Mouse (Mus musculus) thymus, postnatal 10 days (tissue): ENCODE data around the gene Nhlh1.

Experiments
- DNase-seq, 2 experiments: peaks; one replicate each; pipeline ENCODE4 v3.0.0; 2021; ENCODE audit warnings: low spot score in 2 of 2

The Nhlh1 gene

DNA sequence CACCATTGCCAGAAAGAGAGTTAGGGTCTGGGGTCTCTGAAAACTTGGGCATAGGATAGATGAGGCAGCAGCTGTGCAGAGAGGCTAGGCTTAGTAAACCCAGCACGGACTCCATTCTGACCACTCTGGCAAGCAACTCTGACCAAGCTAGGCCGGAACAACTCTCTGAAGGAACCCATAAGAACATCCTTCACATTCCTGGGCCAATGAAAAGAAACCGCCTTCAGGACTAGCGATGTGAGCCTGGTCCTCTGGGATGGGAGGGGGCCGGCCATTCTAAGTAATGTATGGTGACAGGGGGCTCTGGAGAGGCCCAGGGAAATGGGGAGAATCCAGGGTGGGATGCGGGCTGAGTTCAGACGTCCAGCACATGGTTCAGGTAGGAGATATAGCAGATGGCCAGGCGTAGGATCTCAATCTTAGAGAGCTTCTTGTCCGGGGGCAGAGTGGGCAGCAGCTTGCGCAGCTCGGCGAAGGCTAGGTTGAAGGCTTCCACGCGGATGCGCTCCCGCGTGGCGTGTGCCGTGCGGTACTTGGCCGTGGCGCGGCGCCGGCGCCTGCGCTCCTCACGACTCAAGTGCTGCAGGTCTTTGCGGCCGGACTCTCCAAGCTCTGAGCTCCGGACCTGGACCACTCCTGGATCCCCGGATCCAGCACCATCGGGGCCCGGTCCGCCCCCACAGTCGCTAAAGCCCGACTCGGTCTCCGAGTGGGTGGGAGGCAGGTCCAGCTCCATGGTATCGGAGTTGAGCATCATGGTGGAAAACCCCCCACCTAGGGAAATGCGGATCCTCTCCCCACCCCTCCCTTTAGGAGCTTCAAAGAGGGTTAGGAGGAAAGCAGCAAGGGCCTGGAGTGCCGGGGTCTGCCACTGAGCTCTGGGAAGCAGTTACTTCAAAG is 3.6 kb downstream of the Nhlh1 start:
- no peak for DNase-seq

DNA sequence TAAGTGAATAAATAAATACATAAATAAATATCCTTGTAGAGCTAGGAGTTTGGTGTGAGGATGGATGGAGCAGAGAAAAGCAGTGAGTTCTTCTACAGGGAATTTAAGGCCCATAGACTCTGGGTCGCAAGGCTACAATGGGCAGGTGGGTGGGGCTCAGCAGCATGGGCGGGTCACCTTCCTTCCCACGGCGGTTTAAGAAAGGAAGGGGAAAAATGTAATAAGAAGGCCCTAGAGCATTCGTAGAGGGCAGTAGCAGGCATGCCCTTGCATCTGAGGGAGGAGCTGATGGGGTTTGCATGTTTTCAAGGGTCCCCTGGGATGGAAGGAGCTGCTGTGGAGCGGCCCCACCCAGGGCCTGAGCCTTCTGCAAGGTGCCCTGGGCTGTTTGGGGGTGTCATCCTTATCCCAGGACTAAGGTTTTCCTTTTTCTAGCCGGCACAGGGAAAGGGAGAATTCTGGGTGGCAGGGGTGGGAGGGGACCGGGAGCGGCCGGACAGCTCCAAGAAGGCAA is 4.5 kb downstream of the Nhlh1 start:
- DNase-seq = no peak

DNA sequence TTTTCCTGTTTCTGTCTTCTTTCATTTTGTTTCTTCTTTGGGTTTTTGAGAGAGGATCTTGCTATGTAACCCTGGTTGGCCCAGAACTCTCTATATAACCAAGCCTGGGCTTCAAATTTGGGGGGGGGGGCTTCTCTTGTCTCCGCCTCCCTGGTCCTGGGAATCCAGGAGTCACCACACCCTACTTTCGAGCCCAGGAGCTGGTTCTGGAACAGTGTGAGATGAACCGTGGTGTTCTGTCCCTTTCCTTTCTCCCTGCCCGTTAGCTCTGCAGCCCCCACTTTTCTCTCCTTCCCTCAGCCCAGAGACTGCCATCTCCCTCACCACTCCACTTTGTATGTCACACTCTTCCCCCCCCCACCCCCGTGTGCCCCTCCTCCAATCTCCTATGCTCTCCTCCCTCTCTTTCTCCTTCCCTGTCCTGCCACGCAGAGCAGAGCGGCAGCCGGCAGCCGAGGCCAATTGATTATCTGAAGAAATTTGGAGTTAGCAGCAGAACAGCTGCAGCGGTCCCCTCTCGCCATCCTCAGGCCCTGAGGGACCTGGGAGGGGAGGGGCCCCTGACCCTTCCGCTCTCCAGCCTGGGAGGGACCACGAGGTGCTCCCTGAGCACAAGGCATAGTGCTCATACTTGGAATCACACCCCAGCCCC is 8.1 kb downstream of the Nhlh1 start:
- DNase-seq = no peak

DNA sequence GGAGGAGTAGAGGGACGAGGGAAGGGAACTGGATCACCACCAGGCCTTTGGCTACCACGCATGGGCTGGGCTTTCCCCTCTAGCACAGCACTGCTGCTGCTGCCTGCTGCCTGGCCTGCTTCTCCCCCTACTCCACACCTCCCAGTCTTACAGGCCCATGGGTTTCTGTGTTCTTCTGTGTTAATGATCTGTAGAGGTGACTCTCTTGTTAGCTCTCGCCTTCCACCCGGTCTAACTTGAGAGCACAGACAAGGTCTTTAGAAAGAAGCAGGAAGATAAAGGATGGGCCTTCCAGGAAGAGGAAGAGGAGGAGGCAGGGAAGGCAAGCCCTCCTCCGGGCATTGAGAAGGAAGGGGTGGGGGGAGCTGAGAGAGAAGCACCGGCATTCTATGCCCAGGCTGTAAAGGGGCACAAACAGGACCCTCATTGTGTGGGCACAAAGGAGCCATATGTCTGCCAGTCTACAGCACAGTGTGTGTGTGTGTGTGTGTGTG is 9.1 kb downstream of the Nhlh1 start:
- no peak for DNase-seq

DNA sequence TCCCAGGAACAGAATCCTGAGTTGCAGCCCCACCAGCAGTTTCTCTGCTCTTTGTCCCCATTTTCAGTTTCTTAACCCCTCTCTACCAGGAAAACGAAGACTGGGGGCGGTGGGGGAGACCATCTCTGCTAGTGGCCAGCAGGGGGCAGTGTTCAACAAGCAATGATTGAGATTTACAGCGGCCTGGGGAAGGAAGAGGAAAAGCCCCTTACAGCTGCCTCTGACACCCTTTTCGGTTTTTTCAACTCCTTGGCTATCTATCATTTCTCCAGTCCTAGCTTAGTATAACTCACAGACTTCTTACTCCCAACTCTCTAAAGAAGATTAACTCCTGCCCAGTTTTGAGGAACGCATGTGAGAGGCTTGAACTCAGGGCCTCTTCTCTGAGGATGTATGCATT is 10.4 kb downstream of the Nhlh1 start:
- DNase-seq = peak; percentile 60 to 83

DNA sequence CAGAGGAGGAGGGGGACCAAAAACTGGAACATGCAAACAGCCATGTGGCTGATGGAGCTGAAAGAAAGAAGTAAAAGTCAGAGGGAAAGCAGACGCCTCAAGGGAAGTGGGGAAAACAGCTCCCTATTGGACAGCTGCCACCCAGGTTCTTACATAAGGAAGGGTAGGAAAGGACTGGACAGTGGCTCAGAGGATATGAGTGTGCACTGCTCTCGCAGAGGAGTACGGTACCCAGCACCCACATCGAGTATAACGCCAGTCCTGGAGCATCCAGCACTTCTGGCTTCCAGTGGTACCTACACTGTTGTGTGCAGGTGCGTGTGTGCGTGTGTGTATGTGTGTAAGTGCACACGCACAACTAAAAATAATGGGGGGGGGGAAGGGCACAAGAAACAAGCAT is 11.0 kb downstream of the Nhlh1 start:
- DNase-seq = no peak

DNA sequence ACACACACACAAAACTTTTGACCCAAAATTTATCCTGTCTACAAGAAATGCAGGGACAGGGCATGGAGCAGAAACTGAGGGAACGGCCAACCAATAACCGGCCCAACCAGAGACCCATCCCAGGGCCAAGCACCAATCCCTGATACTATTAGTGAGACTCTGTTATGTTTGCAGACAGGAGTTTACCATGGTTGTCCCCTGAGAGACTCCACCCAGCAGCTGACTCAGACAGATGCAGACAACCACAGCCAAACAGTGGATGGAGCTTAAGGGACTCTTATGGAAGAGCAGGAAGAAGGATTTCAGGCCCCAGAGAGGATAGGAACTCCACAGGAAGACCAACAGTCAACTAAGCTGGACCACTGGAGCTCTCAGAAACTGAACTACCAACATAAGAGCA is 27.5 kb downstream of the Nhlh1 start:
- DNase-seq = no peak

DNA sequence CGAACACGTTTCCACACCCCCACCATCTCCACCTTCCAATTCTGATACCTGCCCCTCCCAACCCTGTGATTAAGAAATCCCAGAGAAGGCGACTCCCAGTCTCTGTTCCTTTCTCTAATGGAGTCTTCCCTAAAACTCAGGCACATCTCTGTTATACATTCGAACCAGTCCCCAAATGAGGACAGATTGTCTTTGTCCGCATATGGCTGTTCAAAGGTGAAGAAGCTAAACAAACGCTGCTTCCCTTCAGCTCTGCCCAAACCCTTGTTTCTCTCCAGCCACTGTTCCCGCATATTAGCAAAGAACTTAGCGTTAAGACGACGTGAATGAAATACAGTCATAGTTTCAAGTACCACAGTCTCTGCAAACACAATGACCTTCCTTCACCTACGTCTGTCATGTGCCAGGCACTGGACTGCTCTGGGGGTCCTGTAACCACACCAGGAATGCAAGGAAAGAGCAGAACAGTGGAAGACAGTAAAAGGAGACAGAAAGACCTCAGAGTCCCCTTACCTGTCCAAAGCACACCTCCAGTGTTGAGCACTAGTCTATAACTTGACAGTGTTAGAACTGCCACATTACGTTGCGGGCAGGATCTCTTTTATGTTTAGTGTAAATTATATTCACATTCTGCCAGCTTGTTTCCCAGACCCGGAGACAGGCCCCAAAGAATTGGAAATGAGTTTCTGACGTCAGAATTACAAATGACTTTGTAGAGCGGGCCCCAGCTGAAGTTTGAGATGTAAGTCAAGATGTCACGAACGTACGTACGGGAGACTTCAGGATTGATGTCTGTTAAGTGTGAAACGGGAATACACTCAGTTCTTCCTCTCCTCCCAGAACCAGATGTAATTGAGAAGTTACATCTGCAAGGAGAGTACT is 28.7 kb downstream of the Nhlh1 start, which contains the start of gene Vangl2:
TSS of gene Vangl2 (minus strand) at position 51 of the 882 bp plus-strand sequence.
- no peak for DNase-seq

DNA sequence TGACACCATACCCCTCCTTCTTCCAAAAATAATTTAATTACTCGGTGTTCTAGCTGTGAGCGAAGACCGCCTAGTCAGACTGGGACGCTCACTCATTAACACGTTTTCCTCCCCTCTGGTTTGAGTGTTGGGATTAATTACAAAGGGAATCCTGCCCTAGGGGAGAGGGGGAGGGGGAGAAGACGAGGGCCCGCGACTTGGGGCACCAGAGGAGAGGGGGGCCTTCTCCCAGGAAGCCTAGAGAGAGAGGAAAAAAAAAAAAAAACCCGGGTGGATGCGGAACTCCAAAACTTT is 29.6 kb downstream of the Nhlh1 start:
- DNase-seq = no peak

DNA sequence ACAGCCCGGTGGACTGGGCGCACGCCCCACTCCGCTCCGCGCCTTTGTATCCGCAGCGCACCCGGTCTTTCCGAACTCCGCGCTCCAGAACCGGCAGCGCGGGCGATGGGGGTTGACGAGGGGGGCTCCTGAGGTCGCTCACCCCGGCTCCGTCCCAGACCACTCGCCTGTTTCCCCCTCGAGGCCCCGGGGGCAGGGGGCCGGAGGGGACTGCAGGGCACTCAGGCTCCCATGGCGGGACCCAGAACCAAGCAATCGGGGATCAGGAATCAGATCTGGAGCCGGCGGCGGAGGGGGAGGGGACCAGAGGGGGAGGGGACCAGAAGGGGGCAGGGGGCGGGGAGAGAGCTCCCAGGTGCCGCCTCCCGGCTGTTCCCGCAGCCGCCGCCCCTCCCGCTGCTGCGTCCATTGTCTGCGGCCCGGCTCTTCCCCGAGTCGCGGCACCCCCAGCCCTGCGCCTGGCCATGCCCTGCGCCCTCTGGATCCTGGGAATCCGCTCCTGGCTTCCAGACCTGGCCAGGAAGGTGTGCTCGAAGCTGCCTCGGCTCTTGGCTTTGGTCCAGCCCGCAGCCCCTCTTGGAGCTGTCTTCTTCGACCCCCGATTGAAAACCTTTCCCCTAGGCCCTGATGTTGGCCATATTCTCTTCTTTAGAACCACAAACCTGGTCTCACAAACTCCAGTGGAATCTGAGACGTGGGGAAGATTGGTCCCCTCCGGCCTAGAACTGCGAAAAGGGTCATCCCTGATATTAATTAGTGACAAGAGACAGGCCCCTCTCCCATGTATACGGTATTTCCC is 30.2 kb downstream of the Nhlh1 start:
- DNase-seq = peak; percentile 77 to 96

DNA sequence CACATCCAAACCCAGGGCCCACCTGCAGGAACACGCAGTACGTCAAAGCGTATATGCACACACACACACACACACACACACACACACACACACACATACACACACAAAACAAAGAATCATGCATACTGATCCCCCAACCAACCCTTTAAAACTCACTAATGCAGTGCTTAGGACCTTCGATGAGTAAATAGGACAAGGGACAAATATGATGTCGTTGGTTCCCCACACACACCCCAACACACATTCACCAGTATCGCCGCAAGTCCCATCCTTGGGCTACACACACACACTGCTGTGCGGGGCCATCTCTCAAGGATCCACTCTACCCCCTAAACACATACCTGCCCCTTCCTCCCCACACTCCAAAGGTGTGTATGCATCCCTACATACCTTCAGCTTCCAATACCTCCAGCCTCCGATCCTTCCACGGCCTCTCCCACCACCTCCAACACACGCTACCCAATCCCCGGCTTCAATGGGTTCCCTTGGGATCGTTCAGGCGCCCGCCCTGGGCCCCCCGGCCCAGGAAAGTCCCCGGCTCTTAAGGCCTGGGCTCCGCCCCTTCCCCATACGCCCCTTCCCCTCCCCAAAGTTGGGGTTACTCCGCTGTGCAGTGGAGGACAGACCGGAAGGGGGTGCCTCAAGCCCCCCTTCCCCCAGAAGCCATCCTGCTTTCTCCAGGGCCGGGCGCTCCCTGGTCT is 31.0 kb downstream of the Nhlh1 start:
- DNase-seq = peak; percentile 60 to 61

DNA sequence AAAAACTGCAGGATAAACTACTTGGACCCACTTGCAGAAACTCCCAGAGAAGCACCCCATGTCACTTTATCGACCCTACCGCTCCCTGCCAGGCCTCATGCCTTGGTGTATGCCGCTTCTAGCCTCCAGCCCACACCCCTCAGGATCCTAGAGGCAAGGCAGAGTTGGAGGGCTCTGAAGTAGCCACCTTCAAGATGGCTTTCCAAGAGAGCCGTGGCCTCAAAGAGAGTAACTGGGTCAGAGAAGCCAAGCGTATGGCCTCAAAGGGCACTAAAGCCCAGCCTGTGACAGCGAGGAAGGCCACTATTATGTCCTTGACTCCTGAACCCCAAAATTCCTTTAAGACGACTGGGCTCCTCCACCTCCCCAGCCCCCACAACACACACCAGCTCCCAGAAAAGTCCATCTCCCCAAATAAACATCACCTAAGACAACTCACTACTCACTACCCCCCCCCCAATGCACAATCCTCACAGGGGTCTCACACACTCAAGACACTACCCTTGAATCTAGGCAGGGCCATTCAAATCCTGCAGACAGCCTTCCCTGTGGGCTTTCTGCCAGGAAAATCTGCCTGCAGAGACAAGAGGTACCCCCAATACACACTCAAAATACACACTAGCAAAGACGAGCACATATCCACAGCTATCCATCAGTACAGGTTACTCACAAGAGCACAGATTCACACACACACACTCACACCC is 32.0 kb downstream of the Nhlh1 start:
- no peak for DNase-seq

DNA sequence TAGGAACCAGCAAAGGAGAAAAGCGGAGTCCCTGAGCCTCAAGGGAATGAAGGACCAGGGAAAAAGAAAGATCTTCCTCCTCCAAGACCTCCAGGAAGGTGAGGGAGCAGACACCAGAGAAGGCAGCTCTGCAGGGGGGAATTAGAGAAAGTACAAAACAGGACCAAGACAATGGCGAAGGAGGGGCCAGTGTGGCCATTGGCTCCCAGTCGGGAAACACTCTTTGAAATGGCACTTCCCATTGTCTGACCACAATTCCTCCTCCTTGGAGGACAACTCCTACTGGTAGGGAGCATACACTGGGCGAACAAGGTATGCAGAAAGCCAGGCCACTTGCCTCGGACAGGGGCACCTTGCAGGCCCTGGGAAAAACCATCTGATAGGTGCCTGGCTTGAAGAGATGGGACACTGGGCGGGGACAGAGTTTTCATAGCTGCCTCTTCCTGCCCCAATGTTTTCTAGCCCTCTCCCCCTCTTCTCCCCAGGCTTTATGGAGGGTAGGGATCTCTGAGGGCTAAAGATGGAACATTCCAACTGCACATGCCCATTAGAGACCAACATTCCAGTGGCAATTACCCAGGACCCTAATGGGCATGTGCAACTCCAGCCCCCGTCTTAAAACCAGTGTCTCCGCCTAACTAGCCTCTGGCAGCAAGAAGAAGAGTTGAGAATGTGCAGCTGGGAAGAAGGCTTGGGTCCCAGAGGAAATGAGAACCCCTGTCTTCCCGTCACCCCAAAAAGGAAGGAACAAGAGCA is 33.1 kb downstream of the Nhlh1 start:
- DNase-seq = peak in 1 of 2 experiments; percentile 2

DNA sequence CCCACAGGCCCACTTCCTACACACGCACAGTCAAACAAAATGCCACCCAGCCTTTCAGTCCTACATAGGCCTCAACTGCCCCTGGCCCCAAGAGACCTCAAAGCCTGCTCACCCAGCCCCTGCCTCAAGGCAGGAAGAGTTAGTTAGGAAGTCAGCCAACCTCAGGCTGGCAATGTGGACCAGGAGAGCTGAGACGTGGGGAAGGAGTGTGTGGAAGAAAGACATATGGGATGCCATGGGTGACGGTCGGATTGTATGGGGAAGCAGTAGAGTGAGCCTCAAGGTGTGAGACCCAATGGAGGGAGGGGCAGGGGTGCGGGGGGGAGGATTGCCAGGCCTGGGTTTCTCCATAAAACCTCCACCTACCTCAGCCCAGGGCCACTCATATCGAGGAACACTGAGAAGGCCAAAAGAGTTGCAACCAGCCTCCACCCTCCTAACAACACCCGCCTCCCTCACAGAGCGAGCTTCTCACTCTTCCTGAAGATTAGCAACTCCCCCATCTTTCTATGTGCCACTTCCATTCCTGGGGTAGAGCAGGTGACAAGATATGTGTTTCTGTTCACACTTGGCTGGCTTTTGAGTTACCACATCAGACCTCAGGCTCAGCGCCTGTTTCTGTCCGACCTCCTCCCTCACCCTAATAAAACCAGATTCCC is 37.4 kb downstream of the Nhlh1 start:
- DNase-seq = no peak

DNA sequence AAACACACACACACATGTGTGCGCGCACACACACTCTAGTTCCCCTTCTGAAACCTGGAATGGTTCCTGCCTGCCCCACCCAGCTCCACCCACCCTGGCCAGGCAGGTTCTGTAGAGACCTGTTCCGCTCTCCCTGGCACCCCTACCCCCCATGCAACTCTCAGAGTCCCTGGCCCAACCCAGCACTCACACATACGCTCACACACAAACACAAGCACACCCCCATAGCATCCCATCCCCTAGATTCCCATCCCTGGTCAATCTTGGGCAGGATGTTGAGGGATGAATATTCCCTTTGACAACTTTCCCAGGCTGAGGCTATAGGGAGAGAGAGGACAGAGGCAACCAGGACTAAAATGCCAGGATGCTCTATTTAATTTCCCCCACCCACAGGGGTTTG is 38.0 kb downstream of the Nhlh1 start:
- no peak for DNase-seq

DNA sequence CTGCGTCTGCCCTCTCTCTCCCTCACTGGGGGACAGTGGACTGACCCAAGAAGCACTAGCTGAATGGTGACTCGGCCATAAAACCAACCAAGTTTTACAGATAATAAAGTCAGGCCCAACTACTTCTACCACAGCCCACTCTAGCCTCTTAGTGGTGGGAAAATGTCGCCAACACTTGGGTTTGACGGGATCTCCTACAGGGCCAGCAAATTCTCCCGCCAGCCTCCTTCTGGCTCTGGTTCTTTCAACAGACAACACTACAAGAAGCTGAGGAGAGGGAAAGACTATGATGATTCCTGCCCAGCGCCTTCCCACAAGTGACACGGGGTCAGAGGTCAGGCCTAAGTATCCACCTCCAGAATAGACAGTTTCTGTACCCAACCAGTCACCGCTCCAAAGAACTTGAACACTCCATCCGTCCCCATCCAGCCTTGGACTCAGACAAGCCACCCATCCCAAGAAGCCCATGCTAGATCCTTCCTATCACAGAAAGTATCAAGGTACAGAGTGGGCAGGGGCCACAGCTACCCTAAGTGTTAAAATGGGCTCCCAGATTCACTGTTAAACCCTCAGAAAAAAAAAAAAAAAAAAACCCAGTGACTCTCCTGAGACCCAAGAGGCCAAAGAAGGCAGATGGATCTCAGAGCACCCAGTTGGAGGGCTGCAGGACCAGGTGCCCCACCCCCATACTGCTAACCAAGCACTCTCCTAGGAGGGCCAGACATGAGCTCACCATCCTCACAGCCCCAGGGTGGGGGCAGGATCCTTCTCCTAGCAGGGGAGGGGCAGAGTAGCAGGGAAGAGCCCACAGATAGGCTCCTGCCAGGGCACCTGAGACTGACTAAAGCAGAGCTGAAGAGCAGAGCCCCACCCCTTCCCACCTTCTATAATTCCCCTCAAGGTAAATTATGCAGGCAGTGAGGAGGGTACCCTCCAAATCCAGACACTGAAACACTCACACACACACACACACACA is 38.7 kb downstream of the Nhlh1 start:
- DNase-seq = no peak

DNA sequence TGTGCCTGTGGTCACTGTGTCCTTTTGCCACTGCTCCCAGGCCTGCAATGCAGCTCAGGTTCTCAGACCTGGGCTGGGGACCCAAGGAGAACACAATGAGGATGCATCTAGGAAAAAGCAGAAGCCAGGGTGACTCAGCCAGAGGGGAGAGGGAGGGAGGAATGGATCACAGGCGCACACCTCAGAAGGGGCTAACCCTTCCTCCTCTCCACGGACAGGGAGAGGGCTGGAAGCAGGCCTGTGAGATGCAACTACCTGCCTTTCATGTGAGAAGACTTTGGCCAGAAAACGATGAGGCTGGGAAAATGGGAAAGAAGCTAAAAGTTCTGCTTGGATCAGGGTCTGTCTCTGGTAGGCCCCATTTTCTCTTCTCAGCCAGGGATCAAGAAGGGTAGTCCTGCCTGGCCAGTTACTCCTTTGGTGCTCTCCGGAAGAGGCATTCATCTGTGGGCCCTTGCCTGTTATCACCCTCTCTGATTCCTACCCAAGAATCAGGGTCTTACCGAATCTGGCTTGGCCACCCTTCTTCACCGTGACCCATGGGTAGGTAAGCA is 39.8 kb downstream of the Nhlh1 start:
- no peak for DNase-seq
